Mouse (Mus musculus) liver, embryonic 13.5 days (tissue): ENCODE data around the gene Tmem145. TPM values are rescaled to one million over a fixed set of nuclear protein-coding genes. Genes with fewer than 3 reads are reported as not detected.
A peak's percentile ranks its signal among the peaks of the same experiment; 100 is the strongest.

Experiments used
- ATAC-seq: fragments of 200-750 bp; cut with Nextera tagmentation; 2 replicates; pipeline ENCODE4 v1.8.0; 2017; ENCODE audit warnings: low read depth, mild to moderate bottlenecking, moderate number of reproducible peaks, moderate library complexity
- DNase-seq: peaks from one replicate; pipeline ENCODE4 v3.0.0; 2022
- H3K27ac ChIP-seq: fragments of 300-500 bp; sonication (generic); 2 replicates; pipeline ENCODE4 v1.5.1; 2015; ENCODE audit warnings: moderate library complexity, mild to moderate bottlenecking, inconsistent platforms
- H3K27me3 ChIP-seq: fragments of 300-500 bp; sonication (generic); 2 replicates; pipeline ENCODE4 v1.6.1; 2015; ENCODE audit warnings: mild to moderate bottlenecking, inconsistent platforms
- H3K36me3 ChIP-seq: fragments of 300-500 bp; sonication (generic); 2 replicates; pipeline ENCODE4 v1.6.1; 2015; ENCODE audit warnings: mild to moderate bottlenecking, inconsistent platforms
- H3K4me1 ChIP-seq: fragments of 300-500 bp; sonication (generic); replicated peaks from 2 replicates; pipeline ENCODE4 v1.6.1; 2015; ENCODE audit warnings: inconsistent platforms
- H3K4me2 ChIP-seq: fragments of 300-500 bp; sonication (generic); 2 replicates; pipeline ENCODE4 v1.6.1; 2015; ENCODE audit warnings: inconsistent platforms, mild to moderate bottlenecking, moderate library complexity
- H3K4me3 ChIP-seq: fragments of 300-500 bp; sonication (generic); replicated peaks from 2 replicates; pipeline ENCODE4 v1.5.1; 2015; ENCODE audit warnings: mild to moderate bottlenecking, inconsistent platforms
- H3K9ac ChIP-seq: fragments of 300-500 bp; sonication (generic); 2 replicates; pipeline ENCODE4 v1.6.1; 2015; ENCODE audit warnings: mild to moderate bottlenecking, inconsistent platforms
- H3K9me3 ChIP-seq: fragments of 300-500 bp; sonication (generic); replicated peaks from 2 replicates; pipeline ENCODE4 v1.6.1; 2016; ENCODE audit warnings: inconsistent platforms
- WGBS: fragments of 180-500 bp; shearing (Covaris S2); methylation state at CpG from one replicate; pipeline ENCODE4 v1.1.7; 2015; ENCODE audit not compliant: insufficient replicate concordance; 5-methylcytosine and 5-hydroxymethylcytosine counted together
- polyA plus RNA-seq: library from polyadenylated mRNA; unstranded; fragments of >200 nt; fragmentation: Nextera tagmentation; extraction: Ambion mirVana; gene quantifications from 2 replicates; pipeline ENCODE4 v1.2.1, GENCODE M21; 2015

Gene Tmem145
- polyA plus RNA-seq, 1 experiment from 2014 or later: 0.10 TPM

- Histone ChIP-seq H3K27ac (no peak overlapping the region), H3K9me3 (no peaks in the 10 kb centered on the region), H3K36me3 (peaks cover 62% of the 10 kb centered on the region), H3K4me3 (no peak overlapping the region), H3K27me3 (no peaks in the 10 kb centered on the region), H3K4me2 (no peak overlapping the region), H3K9ac (no peak overlapping the region), H3K4me1 (peaks cover 42% of the 10 kb centered on the region)
- no peak for ATAC-seq
- WGBS: 90% methylated on average over 20 of the region's 20 CpGs
- no peak for DNase-seq
Observed at GRCm38 (mm10) chr7:25285511-25286238, 20.2 kb upstream of the Tmem145 start.

- H3K27ac ChIP-seq: no peak overlapping the region
- 77% methylated on average over 8 of the region's 8 CpGs for WGBS
Observed at GRCm38 (mm10) chr7:25286989-25287388, 18.9 kb upstream of the Tmem145 start.

DNA sequence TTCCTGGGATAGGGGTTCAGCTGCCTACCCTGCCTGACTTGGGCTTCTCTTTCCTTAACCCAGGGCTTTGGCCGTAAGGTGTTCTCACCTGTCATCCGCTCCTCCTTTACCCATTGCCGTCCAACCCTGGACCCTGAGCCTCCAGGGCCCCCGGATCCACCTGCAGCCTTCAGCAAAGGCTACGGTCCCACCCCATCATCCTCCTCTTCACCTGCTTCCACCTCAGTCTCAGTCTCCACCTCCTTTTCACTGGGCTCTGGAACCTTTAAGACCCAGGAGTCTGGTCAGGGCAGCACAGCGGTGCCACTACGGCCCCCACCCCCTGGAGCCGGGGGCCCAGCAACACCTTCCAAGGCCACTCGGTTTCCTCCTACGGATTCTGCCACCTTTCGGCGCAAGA is 17.9 kb upstream of the Tmem145 start:
- Histone ChIP-seq H3K9ac (no peak overlapping the region), H3K36me3 (peaks cover 85% of the 10 kb centered on the region), H3K27me3 (no peaks in the 10 kb centered on the region), H3K4me2 (no peak overlapping the region), H3K9me3 (no peaks in the 10 kb centered on the region), H3K27ac (no peak overlapping the region), H3K4me1 (peaks cover 28% of the 10 kb centered on the region), H3K4me3 (no peak overlapping the region)
- no peak for ATAC-seq
- WGBS: 89% methylated on average over 12 of the region's 12 CpGs
- no peak for DNase-seq

More at GRCm38 (mm10) chr7:25286989-25287388, 18.9 kb upstream of the Tmem145 start:
- Histone ChIP-seq H3K9ac (no peak overlapping the region), H3K4me3 (no peak overlapping the region), H3K4me2 (no peak overlapping the region), H3K36me3 (peaks cover 75% of the 10 kb centered on the region), H3K9me3 (no peaks in the 10 kb centered on the region), H3K27me3 (no peaks in the 10 kb centered on the region), H3K4me1 (peaks cover 33% of the 10 kb centered on the region)
- DNase-seq: no peak
- no peak for ATAC-seq

- peaks cover 92% of the 10 kb centered on the region for H3K36me3 ChIP-seq
- ATAC-seq: no peak
- 76% methylated on average over 3 of the region's 3 CpGs for WGBS
- H3K4me1 ChIP-seq: peaks cover 21% of the 10 kb centered on the region
- DNase-seq: no peak
- H3K27me3 ChIP-seq: no peaks in the 10 kb centered on the region
- H3K4me3 ChIP-seq: no peak overlapping the region
- no peak overlapping the region for H3K4me2 ChIP-seq
- no peak overlapping the region for H3K27ac ChIP-seq
- H3K9me3 ChIP-seq: no peaks in the 10 kb centered on the region
- H3K9ac ChIP-seq: no peak overlapping the region
Observed at GRCm38 (mm10) chr7:25288721-25289120, 17.2 kb upstream of the Tmem145 start.

GRCm38 (mm10) chr7:25289925-25290324 is 16.0 kb upstream of the Tmem145 start:
- Histone ChIP-seq H3K4me1 (peaks cover 9% of the 10 kb centered on the region), H3K9me3 (no peaks in the 10 kb centered on the region), H3K4me3 (no peak overlapping the region), H3K36me3 (peaks cover 99% of the 10 kb centered on the region), H3K27me3 (no peaks in the 10 kb centered on the region), H3K4me2 (no peak overlapping the region), H3K9ac (no peak overlapping the region), H3K27ac (no peak overlapping the region)
- ATAC-seq (no peak), DNase-seq (no peak)
- WGBS: 96% methylated on average over 3 of the region's 3 CpGs

- DNase-seq: no peak
- no peak overlapping the region for H3K9ac ChIP-seq
- no peak for ATAC-seq
- H3K27me3 ChIP-seq: no peaks in the 10 kb centered on the region
- peaks cover 5% of the 10 kb centered on the region; the same call in 1 of the 2 replicates for H3K4me1 ChIP-seq
- 80% methylated on average over 1 of the region's 1 CpGs for WGBS
- no peak overlapping the region for H3K4me3 ChIP-seq
- H3K36me3 ChIP-seq: peaks cover 96% of the 10 kb centered on the region
- H3K27ac ChIP-seq: no peak overlapping the region
- no peak overlapping the region for H3K4me2 ChIP-seq
- no peaks in the 10 kb centered on the region for H3K9me3 ChIP-seq
Observed at GRCm38 (mm10) chr7:25290463-25290862, 15.4 kb upstream of the Tmem145 start.

GRCm38 (mm10) chr7:25290911-25291310 is 15.0 kb upstream of the Tmem145 start:
- Histone ChIP-seq H3K9me3 (no peaks in the 10 kb centered on the region), H3K36me3 (peaks cover 91% of the 10 kb centered on the region), H3K27me3 (no peaks in the 10 kb centered on the region), H3K9ac (no peak overlapping the region), H3K4me2 (no peak overlapping the region), H3K27ac (no peak overlapping the region), H3K4me1 (peaks cover 5% of the 10 kb centered on the region; the same call in 1 of the 2 replicates), H3K4me3 (no peak overlapping the region)
- DNase-seq: no peak
- no peak for ATAC-seq
- 75% methylated on average over 2 of the region's 2 CpGs for WGBS

GRCm38 (mm10) chr7:25292107-25292506 is 13.8 kb upstream of the Tmem145 start:
- Histone ChIP-seq H3K27ac (no peak overlapping the region), H3K4me2 (no peak overlapping the region), H3K9me3 (no peaks in the 10 kb centered on the region), H3K4me1 (peaks cover 17% of the 10 kb centered on the region), H3K27me3 (no peaks in the 10 kb centered on the region), H3K36me3 (peaks cover 79% of the 10 kb centered on the region), H3K9ac (no peak overlapping the region), H3K4me3 (no peak overlapping the region)
- no peak for DNase-seq
- WGBS: 66% methylated on average over 7 of the region's 7 CpGs
- ATAC-seq: no peak

- ATAC-seq (no peak), DNase-seq (no peak)
- Histone ChIP-seq H3K4me1 (peaks cover 29% of the 10 kb centered on the region), H3K4me3 (no peak overlapping the region), H3K4me2 (no peak overlapping the region), H3K36me3 (peaks cover 68% of the 10 kb centered on the region), H3K9ac (0 out of 2 replicates have a peak overlapping the region, but pooled peaks have one; percentile 10), H3K9me3 (no peaks in the 10 kb centered on the region), H3K27me3 (no peaks in the 10 kb centered on the region), H3K27ac (no peak overlapping the region)
- WGBS: 85% methylated on average over 10 of the region's 10 CpGs
Observed at GRCm38 (mm10) chr7:25293191-25293739, 12.6 kb upstream of the Tmem145 start.

DNA sequence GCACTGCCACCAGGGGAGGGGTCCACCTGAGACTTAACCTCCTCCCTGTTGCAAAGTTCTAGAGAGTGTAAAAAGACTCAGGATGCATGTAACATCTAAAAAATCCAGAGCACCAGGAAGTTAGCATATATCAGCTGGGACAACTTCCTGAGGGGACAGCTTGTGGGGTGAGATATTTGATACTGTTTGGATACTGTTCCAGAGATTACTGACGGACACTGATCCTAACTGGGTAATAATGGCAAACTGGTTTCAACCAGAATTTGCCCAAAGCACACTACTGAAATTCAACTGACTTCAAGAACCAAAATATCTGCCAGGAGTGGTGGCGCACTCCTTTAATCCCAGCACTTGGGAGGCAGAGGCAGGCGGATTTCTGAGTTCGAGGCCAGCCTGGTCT is 11.4 kb upstream of the Tmem145 start:
- no peak overlapping the region for H3K9ac ChIP-seq
- WGBS: 80% methylated on average over 4 of the region's 4 CpGs
- H3K27me3 ChIP-seq: no peaks in the 10 kb centered on the region
- no peak for DNase-seq
- no peak overlapping the region for H3K4me2 ChIP-seq
- H3K4me1 ChIP-seq: peaks cover 29% of the 10 kb centered on the region
- no peak overlapping the region for H3K4me3 ChIP-seq
- ATAC-seq: no peak
- no peaks in the 10 kb centered on the region for H3K9me3 ChIP-seq
- no peak overlapping the region for H3K27ac ChIP-seq
- H3K36me3 ChIP-seq: peaks cover 55% of the 10 kb centered on the region

- Histone ChIP-seq H3K4me1 (peaks cover 29% of the 10 kb centered on the region), H3K27me3 (no peaks in the 10 kb centered on the region), H3K27ac (no peak overlapping the region), H3K9me3 (no peaks in the 10 kb centered on the region), H3K4me3 (no peak overlapping the region), H3K9ac (no peak overlapping the region), H3K4me2 (no peak overlapping the region), H3K36me3 (peaks cover 49% of the 10 kb centered on the region)
- DNase-seq (no peak), ATAC-seq (no peak)
- 78% methylated on average over 12 of the region's 12 CpGs for WGBS
Observed at GRCm38 (mm10) chr7:25294960-25295722, 10.8 kb upstream of the Tmem145 start.
